Mouse (Mus musculus) inflammation-experienced regulatory T-cells, adult 6 months (primary cell): ENCODE results near the gene Atp6v1fnb. TPM values are rescaled to one million over a fixed set of nuclear protein-coding genes. Genes with fewer than 3 reads are reported as not detected.

ENCODE experiments used
- ATAC-seq: one replicate; pipeline ENCODE4 v1.8.0; 2017
- polyA plus RNA-seq, 3 experiments: library from polyadenylated mRNA; unstranded; fragments of 100-300 nt; shearing (Covaris generic); gene quantifications; one replicate each; pipeline ENCODE4 v1.2.1; 2017

Gene Atp6v1fnb
- polyA plus RNA-seq, 3 experiments from 2014 or later: not detected

GRCm38 (mm10) chr6:29467583-29468354 is 3.5 kb upstream of the Atp6v1fnb start, which contains the start of gene Atp6v1f:
Gene Atp6v1f, plus strand, starts transcription at chr6:29467718.
- peak; percentile 85 for ATAC-seq

GRCm38 (mm10) chr6:29468851-29469250 is 2.4 kb upstream of the Atp6v1fnb start:
- no peak for ATAC-seq

GRCm38 (mm10) chr6:29473941-29474691 is 2.9 kb downstream of the Atp6v1fnb start:
- ATAC-seq: peak; percentile 88

- no peak for ATAC-seq
Measured at GRCm38 (mm10) chr6:29474736-29475135, 3.5 kb downstream of the Atp6v1fnb start.

GRCm38 (mm10) chr6:29482691-29483090 is 11.5 kb downstream of the Atp6v1fnb start:
- no peak for ATAC-seq

- no peak for ATAC-seq
Measured at GRCm38 (mm10) chr6:29484716-29485559, 13.7 kb downstream of the Atp6v1fnb start.

- ATAC-seq: no peak
Measured at GRCm38 (mm10) chr6:29485951-29486350, 14.7 kb downstream of the Atp6v1fnb start.

GRCm38 (mm10) chr6:29494101-29494500 is 22.9 kb downstream of the Atp6v1fnb start:
- no peak for ATAC-seq

GRCm38 (mm10) chr6:29496270-29496669 is 25.0 kb downstream of the Atp6v1fnb start:
- ATAC-seq: no peak

- no peak for ATAC-seq
Measured at GRCm38 (mm10) chr6:29497791-29498190, 26.6 kb downstream of the Atp6v1fnb start.

- ATAC-seq: no peak
Measured at GRCm38 (mm10) chr6:29500177-29500576, 28.9 kb downstream of the Atp6v1fnb start.

GRCm38 (mm10) chr6:29500810-29501209 is 29.6 kb downstream of the Atp6v1fnb start:
- ATAC-seq: no peak

GRCm38 (mm10) chr6:29501599-29501998 is 30.4 kb downstream of the Atp6v1fnb start:
- no peak for ATAC-seq

GRCm38 (mm10) chr6:29505493-29505892 is 34.3 kb downstream of the Atp6v1fnb start:
- no peak for ATAC-seq

GRCm38 (mm10) chr6:29506834-29507233 is 35.6 kb downstream of the Atp6v1fnb start:
- ATAC-seq: no peak

GRCm38 (mm10) chr6:29507447-29508309 is 36.4 kb downstream of the Atp6v1fnb start, which contains the start of gene Kcp:
Gene Kcp, minus strand, starts transcription at chr6:29507952.
- ATAC-seq: no peak

- no peak for ATAC-seq
Measured at GRCm38 (mm10) chr6:29509086-29509485, 37.8 kb downstream of the Atp6v1fnb start.

- ATAC-seq: peak; percentile 75
Measured at GRCm38 (mm10) chr6:29513284-29513683, 42.0 kb downstream of the Atp6v1fnb start.

- peak; percentile 78 for ATAC-seq
Measured at GRCm38 (mm10) chr6:29517139-29517538, 45.9 kb downstream of the Atp6v1fnb start.

GRCm38 (mm10) chr6:29522626-29523300 is 51.5 kb downstream of the Atp6v1fnb start:
- ATAC-seq: no peak
